Mouse (Mus musculus) E14TG2a.4 (cell line): ENCODE results near the gene Mex3d.

Experiments
- H3K27me3 ChIP-seq: 2 replicates; pipeline ENCODE4 v1.6.1; 2014; ENCODE audit warnings: low read length, control low read depth; ENCODE audit not compliant: insufficient read depth
- H3K36me3 ChIP-seq: 2 replicates; pipeline ENCODE4 v1.6.1; 2014; ENCODE audit warnings: low read length, control low read depth; ENCODE audit not compliant: insufficient read depth
- H3K4me1 ChIP-seq: replicated peaks from 2 replicates; pipeline ENCODE4 v1.6.1; 2014; ENCODE audit warnings: low read depth, low read length, control low read depth
- H3K4me3 ChIP-seq: replicated peaks from 2 replicates; pipeline ENCODE4 v1.5.1; 2014; ENCODE audit warnings: mild to moderate bottlenecking, low read length
- H3K9me3 ChIP-seq: 2 replicates; pipeline ENCODE4 v1.6.1; 2014; ENCODE audit warnings: low read length, control low read depth
- CTCF ChIP-seq: conservative IDR thresholded peaks from 2 replicates; pipeline ENCODE4 v1.5.1; 2014; ENCODE audit warnings: low read length
- NANOG ChIP-seq: IDR thresholded peaks from 2 replicates; pipeline ENCODE4 v1.6.1; 2014; ENCODE audit warnings: borderline replicate concordance, low read length, mixed read lengths
- POU5F1 ChIP-seq: IDR thresholded peaks from 2 replicates; pipeline ENCODE4 v1.6.1; 2014; ENCODE audit warnings: low read length, borderline replicate concordance

Mex3d gene

GRCm38 (mm10) chr10:80419419-80419818 lies 32.0 kb upstream of the Mex3d start:
- Histone ChIP-seq H3K4me1 (peaks cover 89% of the 10 kb centered on the region), H3K9me3 (no peaks in the 10 kb centered on the region), H3K36me3 (peaks cover 95% of the 10 kb centered on the region), H3K27me3 (no peaks in the 10 kb centered on the region), H3K4me3 (no peak overlapping the region)
- TF ChIP-seq NANOG (no peak), CTCF (no peak), POU5F1 (no peak)

DNA sequence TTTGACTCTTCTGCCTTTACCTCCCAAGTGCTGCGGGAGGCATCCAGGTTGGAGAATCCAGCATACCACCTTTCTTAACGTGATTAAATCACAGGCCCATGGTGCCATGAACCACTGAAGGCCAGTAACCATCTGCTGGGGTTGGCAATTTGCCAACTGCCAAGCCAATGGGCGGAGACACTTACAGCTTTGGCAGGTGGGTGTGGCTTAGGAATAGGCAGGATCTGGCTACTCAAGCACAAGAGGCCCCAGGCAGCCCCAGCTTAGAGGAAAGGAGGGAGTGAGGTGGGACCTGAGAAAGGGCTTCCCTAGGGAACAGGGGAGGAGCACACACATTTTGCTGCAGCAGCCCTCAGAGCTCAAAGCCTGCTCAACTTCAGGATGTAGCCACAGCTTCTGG lies 30.9 kb upstream of the Mex3d start:
- Histone ChIP-seq H3K4me1 (peaks cover 89% of the 10 kb centered on the region), H3K9me3 (no peaks in the 10 kb centered on the region), H3K36me3 (peaks cover 100% of the 10 kb centered on the region), H3K4me3 (0 out of 2 replicates have a peak overlapping the region, but pooled peaks have one; percentile 4), H3K27me3 (no peaks in the 10 kb centered on the region)
- no peak for TF ChIP-seq NANOG
- no peak for TF ChIP-seq POU5F1
- TF ChIP-seq CTCF = no peak

DNA sequence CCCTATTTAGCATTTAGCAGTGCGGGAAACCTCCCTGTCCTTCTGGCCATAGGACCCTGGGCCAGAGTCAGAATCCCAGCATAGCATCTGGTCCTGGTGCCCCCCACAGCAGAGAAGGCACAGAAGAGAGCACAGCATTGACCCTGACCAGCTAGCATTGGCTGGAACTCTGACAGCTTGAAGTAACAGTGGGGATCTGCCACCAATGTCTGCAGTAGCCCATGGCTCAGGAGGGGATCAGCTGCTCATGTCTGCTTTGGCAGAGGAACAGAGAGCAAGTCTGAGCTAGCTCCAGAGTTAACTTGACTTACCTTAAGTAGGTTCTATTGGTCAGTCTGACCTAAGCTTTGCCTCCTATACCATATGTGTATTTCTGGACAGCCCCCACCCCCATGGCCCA lies 30.4 kb upstream of the Mex3d start:
- Histone ChIP-seq H3K4me1 (peaks cover 89% of the 10 kb centered on the region), H3K9me3 (no peaks in the 10 kb centered on the region), H3K36me3 (peaks cover 100% of the 10 kb centered on the region), H3K27me3 (no peaks in the 10 kb centered on the region), H3K4me3 (no peak overlapping the region)
- TF ChIP-seq NANOG (no peak), POU5F1 (no peak), CTCF (no peak)

- no peak overlapping the region for H3K4me3 ChIP-seq
- no peaks in the 10 kb centered on the region for H3K27me3 ChIP-seq
- H3K9me3 ChIP-seq = no peaks in the 10 kb centered on the region
- H3K36me3 ChIP-seq = peaks cover 100% of the 10 kb centered on the region
- H3K4me1 ChIP-seq = peaks cover 88% of the 10 kb centered on the region
- TF ChIP-seq POU5F1 = no peak
- TF ChIP-seq NANOG = no peak
- TF ChIP-seq CTCF = no peak
Measured at GRCm38 (mm10) chr10:80417371-80417770, 29.9 kb upstream of the Mex3d start.

DNA sequence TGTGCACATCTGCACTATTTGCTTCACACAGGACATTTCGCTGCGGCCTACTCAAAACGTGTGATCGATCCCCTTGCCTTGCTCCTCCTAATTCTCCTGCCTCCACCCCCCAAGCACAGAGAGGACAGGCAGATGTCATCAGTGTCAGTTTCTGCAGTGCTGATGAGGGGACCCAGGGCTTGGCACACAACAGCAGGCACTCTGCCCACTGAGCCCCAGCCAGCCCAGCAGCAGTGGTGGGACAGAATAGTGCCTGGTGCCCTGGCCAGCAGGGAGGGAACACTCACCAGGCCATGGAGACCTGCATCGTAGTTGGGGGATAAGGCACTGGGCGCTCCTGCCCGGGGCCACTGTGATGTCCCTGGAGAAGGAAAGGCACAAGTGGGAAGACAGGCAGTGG lies 28.1 kb upstream of the Mex3d start:
- H3K4me3 ChIP-seq = no peak overlapping the region; the same call in 1 of the 2 replicates
- TF ChIP-seq CTCF = no peak
- no peak for TF ChIP-seq POU5F1
- no peak for TF ChIP-seq NANOG
- peaks cover 96% of the 10 kb centered on the region for H3K4me1 ChIP-seq
- H3K36me3 ChIP-seq = peaks cover 100% of the 10 kb centered on the region
- no peaks in the 10 kb centered on the region for H3K9me3 ChIP-seq
- no peaks in the 10 kb centered on the region for H3K27me3 ChIP-seq

- H3K27me3 ChIP-seq = no peaks in the 10 kb centered on the region
- H3K4me1 ChIP-seq = peaks cover 88% of the 10 kb centered on the region
- H3K4me3 ChIP-seq = peak overlapping the region; percentile 66
- no peaks in the 10 kb centered on the region for H3K9me3 ChIP-seq
- H3K36me3 ChIP-seq = peaks cover 100% of the 10 kb centered on the region
- no peak for TF ChIP-seq CTCF
- no peak for TF ChIP-seq POU5F1
- TF ChIP-seq NANOG = no peak
Measured at GRCm38 (mm10) chr10:80412656-80413541, 25.4 kb upstream of the Mex3d start.

GRCm38 (mm10) chr10:80407924-80408323 lies 20.5 kb upstream of the Mex3d start:
- Histone ChIP-seq H3K4me3 (peak overlapping the region; percentile 98), H3K36me3 (peaks cover 75% of the 10 kb centered on the region), H3K27me3 (no peaks in the 10 kb centered on the region), H3K4me1 (peaks cover 82% of the 10 kb centered on the region), H3K9me3 (no peaks in the 10 kb centered on the region)
- no peak for TF ChIP-seq POU5F1
- TF ChIP-seq NANOG = no peak
- no peak for TF ChIP-seq CTCF

DNA sequence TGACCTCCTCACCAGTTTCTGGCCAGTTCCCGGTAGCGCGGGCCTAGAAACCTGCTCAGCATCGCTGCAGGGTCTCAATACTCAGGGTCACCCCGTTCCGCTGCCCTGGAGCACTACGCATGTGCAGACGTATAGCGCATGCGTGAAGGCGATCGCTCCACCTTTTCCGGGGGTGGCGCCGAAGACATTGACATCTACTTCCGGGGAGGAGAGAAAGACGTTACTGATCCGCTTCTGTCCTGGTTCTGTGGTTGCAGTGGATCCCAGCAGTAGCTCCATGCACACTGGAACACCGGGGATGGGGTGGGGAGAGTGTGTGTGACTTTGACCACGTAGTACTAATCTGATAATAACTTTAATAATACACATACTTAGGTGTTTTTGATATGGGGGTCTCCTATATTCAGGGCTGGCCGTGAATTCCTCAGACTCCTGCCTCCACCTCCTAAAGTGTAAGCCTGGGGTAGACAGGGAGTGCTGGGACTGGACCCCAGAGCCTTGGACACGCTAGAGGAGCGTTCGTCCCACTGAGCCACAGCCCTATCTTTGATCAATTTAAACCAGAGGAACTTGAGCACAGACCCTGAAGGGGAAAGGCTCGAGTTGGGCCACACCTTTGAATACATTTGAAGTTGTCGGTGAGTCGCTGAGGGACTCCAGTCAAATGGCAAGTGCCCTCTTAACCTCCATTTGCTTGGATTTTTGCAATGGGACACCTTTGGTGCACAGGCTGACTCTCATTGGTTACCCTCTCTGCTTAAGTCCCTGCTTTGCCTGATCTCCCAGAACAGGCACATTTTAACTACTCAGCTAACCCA lies 19.4 kb upstream of the Mex3d start, which contains the start of gene Uqcr11:
Gene Uqcr11 (minus strand): TSS at position 147 of the 818 bp plus-strand sequence.
- H3K27me3 ChIP-seq = no peaks in the 10 kb centered on the region
- no peaks in the 10 kb centered on the region for H3K9me3 ChIP-seq
- H3K36me3 ChIP-seq = peaks cover 75% of the 10 kb centered on the region
- TF ChIP-seq NANOG (no peak), POU5F1 (no peak), CTCF (no peak)
- peaks cover 77% of the 10 kb centered on the region for H3K4me1 ChIP-seq
- peak within 1 kb of the TSS; percentile 98 for H3K4me3 ChIP-seq
